Mouse (Mus musculus): ENCODE results near the gene Onecut3. TPM values are rescaled to one million over a fixed set of nuclear protein-coding genes. Genes with fewer than 3 reads are reported as not detected.

Onecut3 gene
- polyA plus RNA-seq, 1 experiment, result not detected

GRCm38 (mm10) chr10:80481002-80481401 lies 13.6 kb upstream of the Onecut3 start:
- no peak overlapping the region for H3K27ac ChIP-seq (replicated peaks; ENCODE audit: low read depth, low read length)
- H3K4me1 ChIP-seq (ENCODE audit: control insufficient read depth, insufficient read depth, insufficient read length, low read length), result no peaks in the 10 kb centered on the region
- H3K4me3 ChIP-seq (ENCODE audit: insufficient read depth, low read depth, low read length), result no peak overlapping the region

- Histone ChIP-seq H3K27ac (replicated peaks; ENCODE audit: low read depth, low read length) (no peak overlapping the region), H3K4me1 (ENCODE audit: control insufficient read depth, insufficient read depth, insufficient read length, low read length) (no peaks in the 10 kb centered on the region; the same call in 1 of the 2 replicates)
Observed at GRCm38 (mm10) chr10:80486862-80487379, 7.7 kb upstream of the Onecut3 start.

DNA sequence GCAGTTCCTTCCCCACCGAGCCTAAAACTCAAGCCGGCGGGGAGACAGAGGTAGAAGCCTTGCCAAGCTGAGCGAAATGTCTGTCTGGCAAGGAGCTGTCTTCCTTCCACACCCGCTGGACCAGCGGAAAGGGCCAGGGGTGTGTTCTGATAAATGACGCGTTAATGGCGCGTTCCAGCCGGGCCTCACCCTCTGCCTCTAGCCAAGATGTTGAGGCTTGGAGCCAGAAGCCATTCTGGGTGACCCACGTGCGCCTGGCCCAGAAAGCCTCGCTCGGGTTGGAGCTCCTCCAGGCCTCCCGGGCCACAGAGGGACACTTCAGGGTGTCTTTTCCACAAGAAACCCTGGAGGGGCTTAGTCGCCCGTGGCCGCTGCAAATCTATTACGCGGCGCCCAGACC lies 4.6 kb upstream of the Onecut3 start:
- Histone ChIP-seq H3K4me3 (ENCODE audit: insufficient read depth, low read depth, low read length) (no peak overlapping the region), H3K27ac (replicated peaks; ENCODE audit: low read depth, low read length) (no peak overlapping the region), H3K4me1 (ENCODE audit: control insufficient read depth, insufficient read depth, insufficient read length, low read length) (no peaks in the 10 kb centered on the region; the same call in 1 of the 2 replicates)

More at GRCm38 (mm10) chr10:80486862-80487379, 7.7 kb upstream of the Onecut3 start:
- no peak overlapping the region for H3K4me3 ChIP-seq (ENCODE audit: insufficient read depth, low read depth, low read length)

DNA sequence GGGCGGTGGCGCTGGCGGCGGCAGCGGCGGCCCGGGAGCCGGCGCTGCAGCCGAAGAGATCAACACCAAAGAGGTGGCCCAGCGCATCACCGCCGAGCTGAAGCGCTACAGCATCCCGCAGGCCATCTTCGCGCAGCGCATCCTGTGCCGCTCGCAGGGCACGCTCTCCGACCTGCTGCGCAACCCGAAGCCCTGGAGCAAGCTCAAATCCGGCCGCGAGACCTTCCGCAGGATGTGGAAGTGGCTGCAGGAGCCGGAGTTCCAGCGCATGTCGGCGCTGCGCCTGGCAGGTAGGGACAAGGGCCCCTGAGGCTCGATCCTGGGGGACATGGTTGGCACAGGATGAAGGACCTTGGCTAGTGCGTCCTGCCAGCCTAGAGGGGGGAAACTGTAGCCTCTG lies 1.3 kb downstream of the Onecut3 start:
- Histone ChIP-seq H3K4me3 (ENCODE audit: insufficient read depth, low read depth, low read length) (0 out of 2 replicates have a peak overlapping the region, but pooled peaks have one; percentile 1), H3K27ac (replicated peaks; ENCODE audit: low read depth, low read length) (no peak overlapping the region), H3K4me1 (ENCODE audit: control insufficient read depth, insufficient read depth, insufficient read length, low read length) (no peaks in the 10 kb centered on the region; the same call in 1 of the 2 replicates)

DNA sequence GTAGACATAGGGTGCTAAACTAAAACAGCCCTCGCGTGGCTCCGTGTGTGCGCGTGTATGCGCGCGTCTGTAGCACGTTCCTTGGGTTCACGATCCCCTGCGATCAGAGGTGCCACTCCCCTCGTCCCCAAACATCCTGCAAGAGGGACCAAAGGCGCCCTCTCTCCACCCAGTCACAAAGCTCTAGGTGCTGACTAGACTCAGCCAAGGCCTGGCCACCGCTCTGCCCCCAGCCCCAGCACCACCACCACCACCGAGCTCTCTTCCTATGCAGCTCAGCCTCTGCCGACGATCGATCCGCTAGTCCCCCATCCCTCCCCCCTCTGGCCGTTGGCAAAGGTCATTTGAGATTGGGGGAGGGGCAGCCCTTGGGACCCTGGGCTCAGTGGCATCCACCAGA lies 1.8 kb downstream of the Onecut3 start:
- H3K4me3 ChIP-seq (ENCODE audit: insufficient read depth, low read depth, low read length), result no peak overlapping the region
- no peak overlapping the region for H3K27ac ChIP-seq (replicated peaks; ENCODE audit: low read depth, low read length)
- H3K4me1 ChIP-seq (ENCODE audit: control insufficient read depth, insufficient read depth, insufficient read length, low read length), result no peaks in the 10 kb centered on the region

GRCm38 (mm10) chr10:80502291-80502690 lies 7.7 kb downstream of the Onecut3 start:
- no peaks in the 10 kb centered on the region for H3K4me1 ChIP-seq (ENCODE audit: control insufficient read depth, insufficient read depth, insufficient read length, low read length)
- H3K27ac ChIP-seq (replicated peaks; ENCODE audit: low read depth, low read length), result no peak overlapping the region
- H3K4me3 ChIP-seq (ENCODE audit: insufficient read depth, low read depth, low read length), result no peak overlapping the region

- H3K27ac ChIP-seq (replicated peaks; ENCODE audit: low read depth, low read length), result no peak overlapping the region
- H3K4me3 ChIP-seq (ENCODE audit: insufficient read depth, low read depth, low read length), result no peak overlapping the region
- no peaks in the 10 kb centered on the region for H3K4me1 ChIP-seq (ENCODE audit: control insufficient read depth, insufficient read depth, insufficient read length, low read length)
Observed at GRCm38 (mm10) chr10:80502819-80503314, 8.2 kb downstream of the Onecut3 start.

GRCm38 (mm10) chr10:80503599-80504220 lies 9.1 kb downstream of the Onecut3 start:
- Histone ChIP-seq H3K4me3 (ENCODE audit: insufficient read depth, low read depth, low read length) (no peak overlapping the region), H3K27ac (replicated peaks; ENCODE audit: low read depth, low read length) (no peak overlapping the region), H3K4me1 (ENCODE audit: control insufficient read depth, insufficient read depth, insufficient read length, low read length) (no peaks in the 10 kb centered on the region)

DNA sequence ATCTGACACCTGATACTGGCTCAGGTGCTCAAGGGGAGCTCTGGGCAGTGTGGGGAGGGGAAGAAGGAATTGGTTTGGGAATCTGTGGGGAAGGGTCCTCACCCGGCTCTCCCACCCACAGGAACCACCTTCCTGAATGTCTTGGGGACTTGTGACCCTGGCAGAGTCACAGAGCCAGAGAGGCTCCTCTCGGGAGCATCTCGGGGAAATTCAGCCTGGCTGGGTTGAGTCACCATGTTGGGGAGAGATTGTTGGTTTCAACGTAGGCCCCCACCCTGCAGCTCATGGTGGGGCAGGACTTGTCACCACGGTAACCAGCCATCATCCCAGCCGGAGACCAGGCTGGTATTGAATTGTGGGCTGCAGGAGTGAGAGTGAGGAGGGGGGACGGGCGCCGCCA lies 10.1 kb downstream of the Onecut3 start:
- no peak overlapping the region for H3K4me3 ChIP-seq (ENCODE audit: insufficient read depth, low read depth, low read length)
- no peak overlapping the region for H3K27ac ChIP-seq (replicated peaks; ENCODE audit: low read depth, low read length)
- H3K4me1 ChIP-seq (ENCODE audit: control insufficient read depth, insufficient read depth, insufficient read length, low read length), result no peaks in the 10 kb centered on the region

DNA sequence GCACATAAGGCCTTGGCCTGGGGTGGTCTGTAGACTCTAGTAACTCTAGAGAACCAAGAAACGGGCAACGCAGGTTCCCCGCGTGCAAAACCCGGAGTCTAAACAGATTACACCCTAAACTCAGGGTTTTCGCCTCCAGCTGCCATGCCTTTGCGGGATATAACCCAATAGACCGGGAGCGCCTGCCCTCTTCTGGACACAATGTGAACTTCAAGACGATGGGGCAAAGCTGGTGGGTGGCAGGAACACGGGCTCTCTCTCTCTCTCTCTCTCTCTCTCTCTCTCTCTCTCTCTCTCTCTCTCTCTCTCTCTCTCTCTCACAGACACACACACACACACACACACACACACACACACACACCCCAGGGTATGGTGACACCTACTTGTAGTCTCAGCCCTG lies 11.6 kb downstream of the Onecut3 start:
- Histone ChIP-seq H3K4me3 (ENCODE audit: insufficient read depth, low read depth, low read length) (no peak overlapping the region), H3K27ac (replicated peaks; ENCODE audit: low read depth, low read length) (no peak overlapping the region), H3K4me1 (ENCODE audit: control insufficient read depth, insufficient read depth, insufficient read length, low read length) (no peaks in the 10 kb centered on the region)

- Histone ChIP-seq H3K27ac (replicated peaks; ENCODE audit: low read depth, low read length) (no peak overlapping the region), H3K4me3 (ENCODE audit: insufficient read depth, low read depth, low read length) (peak overlapping the region; percentile 67), H3K4me1 (ENCODE audit: control insufficient read depth, insufficient read depth, insufficient read length, low read length) (no peaks in the 10 kb centered on the region)
Observed at GRCm38 (mm10) chr10:80509412-80510272, 15.0 kb downstream of the Onecut3 start.

DNA sequence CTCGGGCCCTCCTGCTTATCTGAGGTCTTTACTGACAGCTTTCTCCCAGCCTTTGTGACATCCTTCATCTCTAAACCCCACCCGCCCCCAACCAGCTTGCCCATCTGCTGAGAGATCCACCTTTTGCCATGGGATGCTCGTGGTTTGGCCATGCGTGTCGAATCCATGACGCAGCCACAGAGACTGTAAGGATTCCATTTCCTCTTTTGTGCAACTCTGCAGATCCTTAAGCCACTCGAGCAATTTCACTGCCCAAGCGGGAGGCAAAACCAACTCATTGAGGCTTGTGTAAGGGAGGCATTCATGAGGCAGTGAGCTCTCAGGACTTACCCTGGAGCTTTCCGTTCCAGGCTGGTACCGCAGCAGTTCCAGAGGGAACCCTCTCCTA lies 15.6 kb downstream of the Onecut3 start:
- Histone ChIP-seq H3K4me1 (ENCODE audit: control insufficient read depth, insufficient read depth, insufficient read length, low read length) (no peaks in the 10 kb centered on the region), H3K4me3 (ENCODE audit: insufficient read depth, low read depth, low read length) (no peak overlapping the region), H3K27ac (replicated peaks; ENCODE audit: low read depth, low read length) (no peak overlapping the region)

GRCm38 (mm10) chr10:80513739-80514138 lies 19.1 kb downstream of the Onecut3 start:
- no peaks in the 10 kb centered on the region for H3K4me1 ChIP-seq (ENCODE audit: control insufficient read depth, insufficient read depth, insufficient read length, low read length)
- H3K4me3 ChIP-seq (ENCODE audit: insufficient read depth, low read depth, low read length), result no peak overlapping the region
- H3K27ac ChIP-seq (replicated peaks; ENCODE audit: low read depth, low read length), result no peak overlapping the region

DNA sequence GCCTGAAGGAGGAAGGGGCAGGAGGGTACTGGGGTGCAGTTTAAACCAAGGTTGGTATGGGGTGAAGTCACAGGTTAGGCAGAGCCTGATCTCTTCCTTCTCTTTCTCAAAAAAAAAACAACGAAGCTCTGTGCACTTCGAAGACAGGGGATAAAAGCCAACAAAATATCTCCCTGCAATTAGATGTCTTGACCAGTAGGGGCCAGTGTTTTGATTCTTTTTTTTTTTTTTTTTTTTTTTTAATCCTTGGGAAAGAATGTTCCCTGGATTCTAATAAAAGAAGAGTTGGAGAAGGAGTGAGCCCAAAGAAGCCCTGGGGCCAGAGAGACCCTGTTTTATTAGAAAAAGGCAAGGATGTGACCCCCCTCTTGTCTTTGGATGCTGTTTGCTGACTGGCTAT lies 24.7 kb downstream of the Onecut3 start:
- Histone ChIP-seq H3K4me3 (ENCODE audit: insufficient read depth, low read depth, low read length) (no peak overlapping the region), H3K4me1 (ENCODE audit: control insufficient read depth, insufficient read depth, insufficient read length, low read length) (no peaks in the 10 kb centered on the region), H3K27ac (replicated peaks; ENCODE audit: low read depth, low read length) (no peak overlapping the region)

DNA sequence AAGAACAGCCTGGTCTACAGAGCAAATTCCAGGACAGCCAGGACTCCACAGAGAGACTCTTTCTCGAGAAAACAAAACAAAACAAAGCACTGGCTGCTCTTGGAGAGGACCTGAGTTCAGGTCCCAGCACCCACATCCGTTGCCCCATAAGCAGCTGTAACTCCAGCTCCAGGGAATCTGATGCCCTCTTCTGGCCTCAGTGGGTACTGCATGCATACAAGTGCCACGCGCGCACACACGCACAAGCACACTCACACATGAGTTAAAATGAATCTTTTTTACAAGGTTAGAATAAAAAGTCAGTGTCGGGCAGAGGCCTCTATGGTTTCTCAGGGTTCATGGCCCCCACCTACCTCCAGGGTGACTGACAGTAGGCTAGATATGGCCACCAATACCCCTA lies 28.7 kb downstream of the Onecut3 start:
- H3K4me3 ChIP-seq (ENCODE audit: insufficient read depth, low read depth, low read length), result no peak overlapping the region
- H3K27ac ChIP-seq (replicated peaks; ENCODE audit: low read depth, low read length), result no peak overlapping the region
- no peaks in the 10 kb centered on the region for H3K4me1 ChIP-seq (ENCODE audit: control insufficient read depth, insufficient read depth, insufficient read length, low read length)
